Mouse (Mus musculus) erythroblast, embryonic 14.5 days (primary cell): ENCODE results near the gene Rabgap1l.

Source experiments
- GATA1 ChIP-seq: IDR thresholded peaks from 2 replicates; pipeline ENCODE4 v1.6.1; 2012; ENCODE audit warnings: low read length, inconsistent platforms, mixed read lengths
- TAL1 ChIP-seq: IDR thresholded peaks from 3 replicates; pipeline ENCODE4 v1.6.1; 2012; ENCODE audit warnings: low read length, inconsistent platforms, mixed read lengths

- no peak for TF ChIP-seq GATA1
- no peak for TF ChIP-seq TAL1
Observed at GRCm38 (mm10) chr1:160247473-160247872, 545.5 kb downstream of the Rabgap1l start.
